Mouse (Mus musculus): Measurements from ENCODE around the gene Rab9b.
A peak's percentile ranks its signal among the peaks of the same experiment; 100 is the strongest.

Gene Rab9b

GRCm38 (mm10) chrX:136868061-136869040, at the start of gene Rab9b:
TSS of gene Rab9b (minus strand) at chrX:136868755.
- DNase-seq (ENCODE audit: low spot score in 2 of 2), result no peak

- DNase-seq (ENCODE audit: low spot score in 2 of 2), result no peak
These were observed 35.8 kb upstream of the Rab9b start for GRCm38 (mm10) chrX:136904369-136904768.

GRCm38 (mm10) chrX:136895757-136896156, 27.2 kb upstream of the Rab9b start:
- peak in 1 of 2 experiments; percentile 1 for DNase-seq (ENCODE audit: low spot score in 2 of 2)

DNA sequence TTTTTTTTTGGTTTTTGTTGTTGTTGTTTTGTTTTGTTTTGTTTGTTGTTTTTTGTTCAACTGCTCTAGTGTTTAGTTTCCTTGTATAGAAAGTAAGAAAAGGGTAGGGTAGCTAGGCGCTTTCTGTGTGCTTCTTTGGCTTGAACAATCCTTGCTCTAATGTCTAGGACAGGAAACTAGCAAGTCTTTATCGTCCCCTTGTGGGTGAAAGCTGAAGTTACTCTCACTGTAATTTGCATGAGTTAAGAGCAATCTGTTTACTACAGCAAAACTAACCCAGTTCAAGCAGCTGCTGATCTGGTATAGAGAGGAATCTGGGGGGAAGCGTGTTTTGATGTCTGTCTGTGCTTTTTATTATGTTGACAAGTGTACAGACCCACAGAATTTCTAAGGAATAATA, 18.3 kb downstream of the Rab9b start:
- no peak for DNase-seq (ENCODE audit: low spot score in 2 of 2)

GRCm38 (mm10) chrX:136828610-136829009, 39.9 kb downstream of the Rab9b start:
- DNase-seq (ENCODE audit: low spot score in 2 of 2), result no peak

DNA sequence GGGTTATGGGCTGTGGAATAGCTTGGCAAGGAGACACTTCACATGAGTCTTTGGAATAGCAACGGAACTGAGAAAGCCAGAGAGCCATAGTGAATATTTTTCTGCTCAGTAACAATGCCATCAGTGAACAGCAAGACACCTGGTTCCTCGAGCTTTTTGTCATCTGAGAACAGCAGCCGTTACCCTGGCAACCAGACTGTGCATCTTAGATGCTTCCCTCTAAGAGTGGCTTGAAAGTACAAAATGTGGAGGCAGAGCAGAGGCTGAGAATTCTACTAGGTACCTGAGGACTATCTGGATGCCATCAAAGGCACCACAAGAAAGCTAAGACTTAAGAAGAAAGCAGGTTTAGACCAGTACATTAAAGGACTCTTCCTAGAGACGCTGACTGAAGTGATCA, 43.5 kb downstream of the Rab9b start:
- DNase-seq (ENCODE audit: low spot score in 2 of 2), result no peak

- DNase-seq (ENCODE audit: low spot score in 2 of 2), result no peak
These were observed 46.2 kb downstream of the Rab9b start, which contains the start of gene Plp1 for GRCm38 (mm10) chrX:136822371-136822770. TSS of gene Plp1 (plus strand) at chrX:136822671.

DNA sequence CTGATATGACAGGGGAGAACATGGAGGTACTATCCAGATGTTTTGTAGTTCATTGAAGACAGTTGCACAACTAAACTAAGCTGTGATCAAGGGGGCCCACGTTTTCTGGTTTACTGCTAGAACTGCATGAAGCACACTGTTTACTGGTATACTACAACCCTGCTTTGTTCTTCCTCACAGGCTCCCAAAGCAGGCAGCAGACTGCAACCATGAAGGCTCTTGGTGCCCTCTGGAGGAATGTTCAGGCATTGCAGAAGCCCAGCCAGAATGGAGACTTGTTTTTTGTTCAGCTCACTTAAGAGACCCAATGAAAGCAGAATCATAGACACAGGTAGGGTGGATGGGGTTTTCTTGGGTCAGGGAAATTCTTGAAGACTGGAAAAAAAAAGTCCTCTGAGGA, 48.3 kb downstream of the Rab9b start:
- peak; percentile 10 to 14 for DNase-seq (ENCODE audit: low spot score in 2 of 2)

GRCm38 (mm10) chrX:136819752-136820151, 48.8 kb downstream of the Rab9b start:
- DNase-seq (ENCODE audit: low spot score in 2 of 2), result no peak
